Mouse (Mus musculus) monocyte, adult 2 months (primary cell): Measurements from ENCODE around the gene Ms4a7.
"Not testable (repeated sequence)": the region's sequence is repeated elsewhere in the genome, so short reads cannot be mapped to it uniquely, and the experiment has no call there.

ENCODE experiments used
- DNase-seq, 2 experiments: peaks; one replicate each; pipeline ENCODE4 v3.0.0; 2022; ENCODE audit warnings: low spot score in 2 of 2, low read depth in 1 of 2

Gene Ms4a7

GRCm38 (mm10) chr19:11335932-11336331, at the start of gene Ms4a7:
Ms4a7 (minus strand) TSS chr19:11336146.
- DNase-seq = no peak

- DNase-seq = no peak
Observed at GRCm38 (mm10) chr19:11376399-11376798, 40.5 kb upstream of the Ms4a7 start.

GRCm38 (mm10) chr19:11375273-11375672, 39.3 kb upstream of the Ms4a7 start, which contains the start of gene Ms4a4a:
Ms4a4a (plus strand) TSS chr19:11375523.
- DNase-seq = no peak

GRCm38 (mm10) chr19:11371181-11371580, 35.2 kb upstream of the Ms4a7 start:
- DNase-seq = no peak

- no peak for DNase-seq
Observed at GRCm38 (mm10) chr19:11368310-11368709, 32.4 kb upstream of the Ms4a7 start.

GRCm38 (mm10) chr19:11362002-11362401, 26.1 kb upstream of the Ms4a7 start:
- no peak for DNase-seq

- no peak for DNase-seq
Observed at GRCm38 (mm10) chr19:11360106-11360505, 24.2 kb upstream of the Ms4a7 start.

GRCm38 (mm10) chr19:11355730-11356129, 19.8 kb upstream of the Ms4a7 start:
- DNase-seq = no peak

- no peak for DNase-seq
Observed at GRCm38 (mm10) chr19:11351878-11352277, 15.9 kb upstream of the Ms4a7 start.

GRCm38 (mm10) chr19:11349698-11350481, 13.9 kb upstream of the Ms4a7 start:
- no peak for DNase-seq

GRCm38 (mm10) chr19:11343992-11344391, 8.0 kb upstream of the Ms4a7 start:
- no peak for DNase-seq

GRCm38 (mm10) chr19:11343147-11343546, 7.2 kb upstream of the Ms4a7 start:
- no peak for DNase-seq

GRCm38 (mm10) chr19:11321123-11321522, 14.8 kb downstream of the Ms4a7 start:
- no peak for DNase-seq

GRCm38 (mm10) chr19:11316786-11317185, 19.2 kb downstream of the Ms4a7 start:
- DNase-seq = no peak

- DNase-seq = no peak
Observed at GRCm38 (mm10) chr19:11314354-11314753, 21.6 kb downstream of the Ms4a7 start, which contains the start of gene Ms4a14. Ms4a14 (minus strand) TSS chr19:11314454.

GRCm38 (mm10) chr19:11308888-11309287, 27.1 kb downstream of the Ms4a7 start:
- DNase-seq = no peak

- DNase-seq = not testable (repeated sequence)
Observed at GRCm38 (mm10) chr19:11299529-11299928, 36.4 kb downstream of the Ms4a7 start.

- no peak for DNase-seq
Observed at GRCm38 (mm10) chr19:11298939-11299338, 37.0 kb downstream of the Ms4a7 start.

GRCm38 (mm10) chr19:11293616-11294015, 42.3 kb downstream of the Ms4a7 start:
- not testable (repeated sequence) for DNase-seq

GRCm38 (mm10) chr19:11292990-11293389, 43.0 kb downstream of the Ms4a7 start:
- DNase-seq = no peak

GRCm38 (mm10) chr19:11283773-11284172, 52.2 kb downstream of the Ms4a7 start, which contains the start of gene Ms4a5:
Ms4a5 (minus strand) TSS chr19:11283873.
- DNase-seq = no peak

- DNase-seq = no peak
Observed at GRCm38 (mm10) chr19:11280223-11280622, 55.7 kb downstream of the Ms4a7 start.

GRCm38 (mm10) chr19:11276431-11276830, 59.5 kb downstream of the Ms4a7 start:
- no peak for DNase-seq
